Mouse (Mus musculus) adrenal gland, adult 18-20 months (tissue): ENCODE measurements around the gene Hspa2. TPM values are rescaled to one million over a fixed set of nuclear protein-coding genes. Genes with fewer than 3 reads are reported as not detected.

Experiments
- DNase-seq, 2 experiments: peaks; one replicate each; pipeline ENCODE4 v3.0.0; 2021 to 2022; ENCODE audit warnings: low spot score in 2 of 2
- long read RNA-seq, 2 experiments: library from polyadenylated mRNA; stranded (forward); transcript quantifications; one replicate each; pipeline ENCODE4 v2.0.0; 2021
- total RNA-seq, 2 experiments: library from RNA; stranded (reverse); gene quantifications; 1 replicate in 1 of 2; 2 replicates in 1 of 2; pipeline ENCODE4 v1.2.3; 2021

Gene Hspa2
- 10 to 100 TPM; 18.9 to 20.6 TPM for total RNA-seq
- long read RNA-seq, experiment 1, transcript Hspa2-202 (1 exons, 2,526 nt) = major isoform, 52 of 58 reads
- long read RNA-seq, experiment 1, partial matches to known transcripts = 0 of 58 reads
- long read RNA-seq, experiment 1, other reads (novel, unspliced or antisense) = 4 of 58 reads
- long read RNA-seq, experiment 2, transcript Hspa2-202 (1 exons, 2,526 nt) = major isoform, 55 of 55 reads
- long read RNA-seq, experiment 2, partial matches to known transcripts = 0 of 55 reads
- long read RNA-seq, experiment 2, other reads (novel, unspliced or antisense) = 0 of 55 reads

DNA sequence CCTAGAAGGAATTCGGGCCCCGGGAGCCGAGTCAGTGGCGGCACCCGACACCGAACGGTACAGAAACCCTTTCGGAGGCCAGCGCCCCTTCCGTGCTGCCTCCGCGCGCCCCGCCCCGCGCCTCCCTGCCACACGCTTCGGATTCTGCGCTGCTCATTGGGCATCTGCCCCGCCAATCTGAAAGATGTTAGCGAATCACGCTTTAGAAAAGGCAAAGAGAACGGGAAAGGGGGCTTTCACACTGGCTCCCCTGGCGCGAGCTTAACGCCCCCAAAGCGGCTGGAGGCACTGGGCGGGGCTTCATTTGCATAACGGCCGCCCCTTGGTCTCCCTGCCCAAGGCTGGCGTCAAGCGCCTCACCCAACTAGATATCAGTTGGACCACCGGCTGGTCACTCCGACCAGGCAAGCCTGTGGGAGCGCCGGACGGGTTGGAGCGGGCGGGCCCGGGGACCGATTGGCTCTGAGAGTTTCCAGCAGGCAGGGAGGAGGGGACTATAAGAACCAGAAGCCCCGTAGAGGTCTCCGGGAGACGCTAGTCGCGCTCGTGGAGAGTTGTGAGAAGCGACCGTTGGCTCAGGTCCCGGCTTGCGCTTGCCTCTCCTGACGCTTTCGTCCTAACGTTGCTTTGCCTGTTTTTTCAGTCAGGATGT, at the start of gene Hspa2:
Gene Hspa2, plus strand, starts transcription at position 291 of the 652 bp plus-strand sequence.
- DNase-seq = peak; percentile 99

DNA sequence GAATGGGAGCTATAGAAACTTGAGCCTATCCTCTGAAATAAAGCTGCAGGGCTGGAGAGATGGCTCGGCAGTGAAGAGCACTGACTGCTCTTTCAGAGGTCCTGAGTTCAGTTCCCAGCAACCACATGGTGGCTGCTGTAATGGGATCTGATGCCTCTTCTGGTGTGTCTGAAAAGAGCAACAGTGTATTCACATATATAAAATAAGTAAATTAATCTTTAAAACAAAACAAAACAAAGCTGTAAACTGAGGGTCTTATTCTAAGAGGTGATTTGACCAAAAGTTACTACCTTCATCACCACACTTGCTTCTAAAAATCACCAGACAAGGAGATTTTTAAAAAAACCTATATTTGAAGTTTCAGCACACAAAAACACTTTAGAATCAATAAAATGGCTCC, 43.1 kb upstream of the Hspa2 start:
- no peak for DNase-seq

DNA sequence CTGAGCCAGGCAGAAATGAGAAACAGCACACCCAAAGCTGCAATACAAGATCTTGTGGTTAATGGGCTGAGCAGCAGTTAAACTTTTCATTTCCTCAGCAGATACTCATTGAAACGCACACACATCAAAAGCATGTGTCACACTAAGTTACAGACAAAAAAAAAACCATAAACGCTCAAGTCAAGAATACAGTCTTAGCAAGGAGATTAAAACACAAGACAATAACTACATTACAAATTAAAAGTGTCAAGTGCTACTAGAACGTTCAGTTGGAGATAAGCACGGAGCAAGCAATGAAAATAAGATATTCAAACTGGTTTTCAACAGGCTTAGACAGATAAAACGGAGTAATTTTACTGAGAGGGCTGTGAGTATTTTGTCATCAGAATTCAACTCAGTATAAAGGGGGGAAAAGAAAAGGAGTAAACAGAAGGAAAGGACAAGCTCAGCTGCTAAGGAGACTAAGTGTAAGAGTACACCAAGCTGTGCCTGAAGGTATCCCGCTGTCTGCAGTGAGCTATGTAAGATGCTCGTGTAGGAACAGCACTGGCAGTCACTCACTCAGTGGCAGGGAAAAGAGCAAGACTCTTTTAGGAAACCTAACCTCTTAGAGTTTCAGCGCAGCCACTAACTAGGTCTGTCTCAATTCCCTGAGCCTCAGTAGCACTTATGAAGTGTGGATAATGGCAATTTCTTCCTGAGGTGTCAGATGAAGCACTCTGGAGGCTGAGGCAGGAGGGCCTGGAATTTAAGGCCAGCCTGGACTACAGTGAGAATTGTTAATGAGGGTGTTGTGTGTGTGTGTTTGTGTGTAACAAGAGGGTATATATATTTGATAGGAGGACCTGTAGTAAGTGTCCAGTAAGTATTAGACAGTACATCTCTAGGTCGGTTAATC, 42.3 kb upstream of the Hspa2 start:
- DNase-seq = no peak

- no peak for DNase-seq
Observed at GRCm38 (mm10) chr12:76362303-76362676, 41.7 kb upstream of the Hspa2 start.

GRCm38 (mm10) chr12:76366276-76366675, 37.7 kb upstream of the Hspa2 start:
- no peak for DNase-seq

GRCm38 (mm10) chr12:76367096-76367995, 36.6 kb upstream of the Hspa2 start:
- no peak for DNase-seq

DNA sequence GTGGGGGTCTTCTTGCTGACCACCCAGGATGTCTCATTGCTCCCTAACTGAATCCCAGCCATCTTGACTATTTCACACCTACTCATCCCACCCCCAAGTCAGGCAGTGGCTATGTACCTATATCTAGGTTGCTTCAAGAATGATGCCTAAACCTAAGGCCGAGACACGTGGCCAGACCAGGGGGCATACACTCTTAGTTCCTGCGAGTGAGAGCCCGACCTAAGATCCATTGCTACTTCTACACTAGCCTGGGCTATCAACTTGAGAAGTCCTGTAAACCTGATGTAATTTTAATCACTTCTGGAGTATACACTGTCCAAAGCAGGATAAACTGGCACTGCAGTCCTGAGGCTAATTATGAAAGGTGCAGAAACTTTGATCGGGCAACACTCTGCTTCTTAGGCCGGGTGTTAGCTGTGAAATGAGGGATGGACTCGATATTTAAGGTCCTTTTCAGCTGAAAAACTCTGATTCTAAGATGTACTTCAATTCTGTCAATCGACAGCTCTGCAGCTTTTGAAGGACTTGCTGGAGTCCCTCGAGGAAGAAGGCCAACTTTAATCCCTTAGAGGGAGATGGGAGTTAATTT, 35.7 kb upstream of the Hspa2 start:
- no peak for DNase-seq

- DNase-seq = no peak
Observed at GRCm38 (mm10) chr12:76368790-76369205, 35.2 kb upstream of the Hspa2 start.

- DNase-seq = peak; percentile 75 to 78
Observed at GRCm38 (mm10) chr12:76369206-76369977, 34.6 kb upstream of the Hspa2 start, which contains the start of gene Zbtb25. Gene Zbtb25 (minus strand): TSS chr12:76369602.

DNA sequence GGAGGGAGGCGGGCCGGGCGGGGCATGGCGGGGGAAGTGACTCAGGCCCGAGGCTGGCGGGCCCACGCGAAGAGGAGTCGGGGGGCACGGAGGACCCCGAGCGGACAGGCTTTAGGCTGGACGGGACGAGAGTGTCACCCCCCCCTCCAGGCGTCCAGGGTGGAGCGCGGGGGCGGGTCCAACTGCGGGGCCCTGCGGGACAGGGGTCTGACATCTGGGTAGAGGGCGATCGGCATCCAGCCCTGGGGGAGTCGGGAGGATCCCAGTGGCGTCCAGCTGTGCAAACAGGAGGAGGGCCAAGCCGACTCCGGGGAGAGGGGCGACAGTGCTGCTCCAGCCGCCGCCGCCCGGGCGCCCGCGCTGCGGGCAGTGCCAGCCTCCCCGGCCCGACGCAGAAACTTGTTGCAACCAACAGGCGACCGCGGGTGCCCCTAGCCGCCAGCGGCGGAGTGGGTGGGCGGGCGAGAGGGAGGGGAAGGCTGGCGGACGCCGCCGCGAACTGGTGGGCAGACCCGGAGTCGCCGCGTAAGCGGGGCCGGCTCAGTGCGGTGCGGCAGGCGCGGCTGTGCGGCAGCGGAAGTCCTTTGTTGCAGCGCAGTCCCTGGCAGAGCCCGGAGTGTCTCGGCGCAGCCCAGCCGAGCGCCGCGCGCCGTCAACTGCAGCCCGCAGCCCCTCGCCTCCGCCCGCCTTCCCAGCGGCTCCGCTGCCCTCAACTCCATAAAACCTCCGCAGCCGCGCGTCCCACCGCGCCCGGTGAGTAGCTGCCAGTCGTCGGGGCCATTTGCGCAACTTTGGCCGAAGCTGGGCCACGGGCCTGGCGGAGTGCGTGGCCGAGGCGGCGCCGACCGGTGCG, 33.8 kb upstream of the Hspa2 start, which contains the start of gene Zbtb1:
Gene Zbtb1, plus strand, starts transcription at position 289 of the 853 bp plus-strand sequence.
- DNase-seq = peak; percentile 78 to 80

DNA sequence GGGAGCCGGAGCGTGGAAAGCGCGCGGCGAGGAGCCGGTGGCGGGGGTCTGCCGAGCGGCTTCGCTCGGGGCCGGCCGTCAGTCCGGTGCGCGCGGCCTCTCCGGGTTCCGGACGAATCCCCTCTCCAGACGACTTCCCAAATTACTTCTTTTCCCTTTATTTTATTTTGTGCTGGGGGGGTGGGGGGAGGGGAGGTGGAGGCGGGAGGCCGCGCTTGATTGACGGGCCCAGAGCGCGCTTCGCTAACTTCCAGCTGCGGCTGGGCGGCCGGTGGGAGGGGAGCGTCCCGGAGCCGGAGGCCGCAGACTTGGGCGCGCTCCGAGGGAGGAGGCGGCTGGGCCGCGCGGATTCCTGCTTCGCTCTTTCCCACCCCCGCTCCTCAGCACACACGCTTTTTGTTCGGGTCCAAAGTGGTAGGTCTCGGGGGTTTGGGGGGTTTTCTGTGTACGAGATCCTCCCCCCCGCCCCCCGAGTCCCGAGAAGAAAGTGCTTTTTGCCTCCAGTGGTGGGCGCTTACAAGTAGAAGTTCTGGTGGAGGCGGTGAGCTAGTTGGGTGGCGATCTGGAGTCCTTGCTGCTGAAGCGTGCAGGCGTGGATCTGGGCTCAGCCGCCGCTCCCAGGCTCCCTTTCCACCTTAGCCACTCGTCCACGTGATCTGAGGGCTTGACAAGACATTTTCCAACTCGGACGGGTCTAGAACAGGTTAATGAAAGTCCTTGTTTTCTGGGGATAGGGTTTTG, 33.0 kb upstream of the Hspa2 start:
- DNase-seq = peak; percentile 76 to 79

DNA sequence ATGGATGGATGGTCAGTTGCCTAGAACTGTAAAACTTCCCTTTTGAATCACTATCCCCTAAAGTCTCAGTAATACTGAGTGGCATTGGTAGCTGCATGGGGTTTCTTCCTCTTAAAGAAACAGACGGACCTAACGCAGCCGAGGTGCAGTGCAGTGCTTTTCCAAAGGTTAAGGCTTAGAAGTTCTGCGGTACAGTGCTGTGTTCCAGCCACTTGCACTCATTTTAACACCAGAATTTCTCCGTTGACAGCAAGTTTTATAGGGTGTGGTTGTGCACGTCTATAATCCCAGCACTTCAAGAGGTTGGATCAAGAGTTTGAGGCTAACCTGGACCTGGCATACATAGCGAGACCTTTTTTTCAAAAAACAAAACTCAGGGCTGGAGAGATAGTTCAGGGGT, 31.9 kb upstream of the Hspa2 start:
- DNase-seq = no peak

DNA sequence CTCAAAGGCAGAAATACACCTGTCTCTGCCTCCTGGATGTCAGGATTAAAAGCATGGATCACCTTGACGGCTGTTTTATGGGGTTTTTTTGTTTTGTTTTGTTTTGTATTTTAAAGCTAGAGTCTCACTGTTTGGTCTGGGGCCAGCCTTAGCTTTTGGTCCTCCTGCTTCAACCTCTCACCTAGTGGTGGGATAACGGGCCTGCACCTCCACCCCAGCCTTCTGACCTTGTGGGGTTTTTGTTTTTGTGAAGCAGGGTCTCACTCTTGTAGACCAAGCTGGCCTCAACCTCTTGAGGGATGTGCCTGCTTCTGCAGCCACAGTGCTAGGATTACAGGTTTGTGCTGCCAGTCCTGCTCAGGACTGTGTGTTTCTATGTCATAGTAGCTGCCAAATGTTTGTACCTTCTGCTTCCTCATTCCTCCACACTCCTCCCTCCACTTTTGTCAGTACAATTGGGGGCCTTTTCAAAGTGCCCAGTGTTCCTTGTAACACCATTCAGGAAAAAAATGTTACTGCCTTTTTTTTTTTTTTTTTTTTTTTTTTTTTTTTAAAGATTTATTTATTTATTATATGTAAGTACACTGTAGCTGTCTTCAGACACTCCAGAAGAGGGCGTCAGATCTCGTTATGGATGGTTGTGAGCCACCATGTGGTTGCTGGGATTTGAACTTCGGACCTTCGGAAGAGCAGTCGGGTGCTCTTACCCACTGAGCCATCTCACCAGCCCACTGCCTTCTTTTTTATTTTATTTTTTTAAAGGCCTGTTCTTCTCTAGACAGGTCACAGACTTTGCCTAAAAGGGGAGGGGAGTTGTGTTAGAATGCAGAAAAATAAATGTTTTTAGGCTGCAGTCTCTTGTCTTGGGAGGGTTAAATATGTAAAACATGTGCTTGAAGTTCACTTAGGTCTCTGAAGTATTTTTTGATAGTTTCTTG, 30.8 kb upstream of the Hspa2 start:
- DNase-seq = no peak

GRCm38 (mm10) chr12:76373991-76374390, 30.0 kb upstream of the Hspa2 start:
- no peak for DNase-seq

GRCm38 (mm10) chr12:76374911-76375310, 29.1 kb upstream of the Hspa2 start:
- no peak for DNase-seq

GRCm38 (mm10) chr12:76375506-76375905, 28.5 kb upstream of the Hspa2 start:
- no peak for DNase-seq

DNA sequence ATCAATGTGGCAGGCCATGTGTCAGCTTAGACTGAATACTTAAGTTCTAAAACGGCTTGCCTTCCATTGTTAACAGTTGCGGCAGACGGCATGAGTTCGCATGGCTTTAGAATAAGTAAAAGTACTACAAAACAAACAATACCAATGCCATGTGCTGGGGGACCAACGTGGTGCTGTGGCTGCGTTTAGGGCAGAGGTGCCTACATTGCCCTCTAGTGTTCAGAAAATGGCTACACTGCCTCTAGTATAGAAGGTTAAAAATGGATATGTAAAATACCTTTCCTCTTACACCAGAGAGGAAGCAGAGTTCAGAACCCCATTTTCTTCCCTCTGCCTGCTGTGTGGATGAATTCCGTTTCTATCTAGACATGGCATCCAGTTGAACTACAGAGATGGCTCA, 27.3 kb upstream of the Hspa2 start:
- DNase-seq = no peak
